Mouse (Mus musculus): ENCODE results near the gene Tnnt3. TPM values are rescaled to one million over a fixed set of nuclear protein-coding genes. Genes with fewer than 3 reads are reported as not detected.

Tnnt3 gene
- polyA plus RNA-seq, 1 experiment from 2014 or later = 16.0 TPM

DNA sequence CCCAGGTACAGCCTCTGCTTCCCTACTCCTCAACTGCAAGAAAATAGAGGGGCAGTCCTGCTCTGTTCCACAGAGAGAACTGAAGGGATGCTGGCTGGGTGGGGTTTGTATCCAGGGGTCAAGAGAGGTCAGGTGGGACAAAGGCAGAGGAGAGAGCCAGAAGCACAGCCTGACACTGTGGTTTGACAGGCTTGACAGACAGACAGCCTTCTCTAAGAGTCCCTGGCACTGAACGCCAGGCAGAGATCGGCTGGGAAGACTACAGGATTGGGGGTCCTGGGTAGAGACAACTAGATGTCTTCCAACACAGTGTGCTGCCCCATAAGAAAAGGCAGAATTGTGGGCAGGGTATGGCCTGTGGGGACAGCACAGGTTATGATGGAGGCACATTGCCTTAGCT is 20.1 kb upstream of the Tnnt3 start:
- H3K4me1 ChIP-seq (ENCODE audit: control insufficient read depth, insufficient read depth, low read length) = peaks cover 58% of the 10 kb centered on the region
- no peaks in the 10 kb centered on the region for H3K9me3 ChIP-seq (replicated peaks; ENCODE audit: control insufficient read depth, low read length)
- no peak overlapping the region for H3K4me2 ChIP-seq
- no peaks in the 10 kb centered on the region for H3K27me3 ChIP-seq (ENCODE audit: control insufficient read depth, insufficient read depth, low read length)
- no peak overlapping the region for H3K4me3 ChIP-seq (ENCODE audit: low read depth, low read length)
- peak overlapping the region; percentile 36; the same call in 1 of the 2 replicates for H3K27ac ChIP-seq (ENCODE audit: low read depth, low read length)
- ATAC-seq (replicated peaks; ENCODE audit: insufficient number of reproducible peaks, low FRiP score, low TSS enrichment) = no peak
- WGBS (ENCODE audit: insufficient replicate concordance) = 64% methylated on average over 2 of the region's 2 CpGs
- H3K36me3 ChIP-seq (ENCODE audit: control insufficient read depth, insufficient read depth, low read length) = no peaks in the 10 kb centered on the region
- H3K9ac ChIP-seq (ENCODE audit: low read depth, low read length) = no peak overlapping the region; the same call in 1 of the 2 replicates

DNA sequence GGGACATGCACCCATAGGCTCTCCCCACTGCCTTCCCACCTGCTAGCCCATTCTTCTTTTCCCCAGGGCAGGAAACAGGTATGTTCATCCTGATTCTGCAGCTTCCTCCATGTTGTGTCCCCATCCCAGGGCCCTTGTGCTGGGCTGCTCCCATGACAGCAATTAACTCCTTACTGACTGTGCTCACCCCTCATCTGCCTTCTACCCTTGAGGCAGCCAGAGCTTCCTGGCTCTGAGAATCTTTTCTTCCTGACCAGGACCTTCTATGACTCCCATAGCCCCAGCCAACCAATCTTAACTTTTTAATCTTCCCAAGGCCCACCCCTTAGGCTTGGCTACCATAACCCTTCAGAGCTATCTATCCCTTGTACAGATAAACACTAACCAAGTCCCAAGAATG is 19.3 kb upstream of the Tnnt3 start:
- H3K9ac ChIP-seq (ENCODE audit: low read depth, low read length) = no peak overlapping the region
- peak overlapping the region; percentile 37 for H3K27ac ChIP-seq (ENCODE audit: low read depth, low read length)
- H3K36me3 ChIP-seq (ENCODE audit: control insufficient read depth, insufficient read depth, low read length) = no peaks in the 10 kb centered on the region
- peaks cover 60% of the 10 kb centered on the region for H3K4me1 ChIP-seq (ENCODE audit: control insufficient read depth, insufficient read depth, low read length)
- H3K9me3 ChIP-seq (replicated peaks; ENCODE audit: control insufficient read depth, low read length) = no peaks in the 10 kb centered on the region
- no peak for ATAC-seq (replicated peaks; ENCODE audit: insufficient number of reproducible peaks, low FRiP score, low TSS enrichment)
- H3K4me2 ChIP-seq = no peak overlapping the region
- H3K27me3 ChIP-seq (ENCODE audit: control insufficient read depth, insufficient read depth, low read length) = no peaks in the 10 kb centered on the region
- no peak overlapping the region for H3K4me3 ChIP-seq (ENCODE audit: low read depth, low read length)

DNA sequence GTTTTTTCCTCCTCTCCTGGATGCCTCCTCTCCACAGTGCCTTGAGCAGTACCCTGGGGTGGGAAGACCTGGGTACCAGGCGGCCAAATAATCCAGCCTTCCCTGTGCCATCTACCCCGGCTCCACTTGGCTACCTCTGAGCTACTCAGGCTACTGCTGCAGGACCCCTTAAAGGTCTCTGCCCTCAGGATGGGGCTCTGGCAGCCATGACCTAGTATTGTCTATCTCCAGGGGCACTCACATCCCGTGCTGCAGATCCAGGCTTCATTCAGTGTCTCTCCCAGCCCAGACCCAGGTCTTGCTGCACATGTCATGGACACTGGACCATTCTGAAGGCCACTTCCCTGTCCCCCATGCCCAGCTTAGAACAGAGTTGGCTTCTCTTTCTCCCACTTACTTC is 18.8 kb upstream of the Tnnt3 start:
- H3K27ac ChIP-seq (ENCODE audit: low read depth, low read length) = peak overlapping the region; percentile 98
- peaks cover 59% of the 10 kb centered on the region for H3K4me1 ChIP-seq (ENCODE audit: control insufficient read depth, insufficient read depth, low read length)
- H3K9ac ChIP-seq (ENCODE audit: low read depth, low read length) = no peak overlapping the region
- H3K27me3 ChIP-seq (ENCODE audit: control insufficient read depth, insufficient read depth, low read length) = no peaks in the 10 kb centered on the region
- H3K4me2 ChIP-seq = no peak overlapping the region
- no peaks in the 10 kb centered on the region for H3K9me3 ChIP-seq (replicated peaks; ENCODE audit: control insufficient read depth, low read length)
- H3K36me3 ChIP-seq (ENCODE audit: control insufficient read depth, insufficient read depth, low read length) = no peaks in the 10 kb centered on the region
- H3K4me3 ChIP-seq (ENCODE audit: low read depth, low read length) = no peak overlapping the region
- 88% methylated on average over 3 of the region's 3 CpGs for WGBS (ENCODE audit: insufficient replicate concordance)
- ATAC-seq (replicated peaks; ENCODE audit: insufficient number of reproducible peaks, low FRiP score, low TSS enrichment) = no peak

- Histone ChIP-seq H3K27me3 (ENCODE audit: control insufficient read depth, insufficient read depth, low read length) (no peaks in the 10 kb centered on the region), H3K27ac (ENCODE audit: low read depth, low read length) (peak overlapping the region; percentile 98), H3K4me2 (no peak overlapping the region), H3K4me1 (ENCODE audit: control insufficient read depth, insufficient read depth, low read length) (peaks cover 54% of the 10 kb centered on the region), H3K36me3 (ENCODE audit: control insufficient read depth, insufficient read depth, low read length) (0 out of 2 replicates have a peak, but pooled peaks cover 3% of the 10 kb centered on the region), H3K9me3 (replicated peaks; ENCODE audit: control insufficient read depth, low read length) (no peaks in the 10 kb centered on the region), H3K4me3 (ENCODE audit: low read depth, low read length) (no peak overlapping the region), H3K9ac (ENCODE audit: low read depth, low read length) (peak overlapping the region; percentile 83; the same call in 1 of the 2 replicates)
- ATAC-seq (replicated peaks; ENCODE audit: insufficient number of reproducible peaks, low FRiP score, low TSS enrichment) = no peak
- 82% methylated on average over 3 of the region's 3 CpGs for WGBS (ENCODE audit: insufficient replicate concordance)
Measured at GRCm38 (mm10) chr7:142480661-142481060, 18.0 kb upstream of the Tnnt3 start.

- 11% methylated on average over 5 of the region's 5 CpGs for WGBS (ENCODE audit: insufficient replicate concordance)
- Histone ChIP-seq H3K9ac (ENCODE audit: low read depth, low read length) (peak overlapping the region; percentile 83), H3K27ac (ENCODE audit: low read depth, low read length) (peak overlapping the region; percentile 98), H3K4me2 (peak overlapping the region; percentile 55), H3K9me3 (replicated peaks; ENCODE audit: control insufficient read depth, low read length) (no peaks in the 10 kb centered on the region), H3K4me3 (ENCODE audit: low read depth, low read length) (peak overlapping the region; percentile 8; the same call in 1 of the 2 replicates), H3K4me1 (ENCODE audit: control insufficient read depth, insufficient read depth, low read length) (peaks cover 52% of the 10 kb centered on the region), H3K27me3 (ENCODE audit: control insufficient read depth, insufficient read depth, low read length) (no peaks in the 10 kb centered on the region), H3K36me3 (ENCODE audit: control insufficient read depth, insufficient read depth, low read length) (0 out of 2 replicates have a peak, but pooled peaks cover 3% of the 10 kb centered on the region)
- peak; percentile 4; the same call in 1 of the 2 replicates for ATAC-seq (replicated peaks; ENCODE audit: insufficient number of reproducible peaks, low FRiP score, low TSS enrichment)
Measured at GRCm38 (mm10) chr7:142481186-142481567, 17.5 kb upstream of the Tnnt3 start.

DNA sequence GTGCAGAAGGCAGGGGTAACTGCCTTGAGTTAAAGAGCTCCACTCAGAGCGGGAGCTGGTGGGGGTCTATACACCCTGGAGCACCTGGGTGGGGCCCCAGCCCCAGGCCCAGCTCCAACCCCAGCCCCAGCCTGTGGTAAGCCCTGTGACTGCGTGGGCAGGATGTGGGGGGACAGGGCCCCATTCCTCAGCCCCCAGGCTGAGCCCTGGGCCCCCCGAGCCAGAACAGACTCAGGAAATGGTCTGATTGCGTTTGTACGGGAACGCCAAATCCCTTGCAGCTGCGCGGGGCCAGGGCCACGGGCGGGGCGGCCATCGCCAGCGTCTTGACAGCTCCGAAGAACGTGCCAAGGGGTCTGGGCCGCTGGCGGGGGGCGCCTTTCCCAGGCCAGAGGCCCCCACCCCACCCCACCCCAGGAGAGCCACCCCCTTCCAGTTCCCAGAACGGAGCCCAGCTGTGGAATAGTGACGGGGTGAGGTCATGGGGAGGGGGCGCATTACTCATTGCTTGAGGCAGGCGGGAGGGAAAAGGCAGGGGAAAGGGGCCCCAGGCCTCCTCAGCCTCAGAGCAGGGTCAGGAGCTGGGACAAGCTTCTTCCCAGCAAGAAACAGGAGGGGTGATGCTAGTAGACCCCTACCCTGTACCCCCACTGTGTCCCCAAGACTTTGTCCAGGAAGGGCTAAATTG is 16.9 kb upstream of the Tnnt3 start:
- Histone ChIP-seq H3K9ac (ENCODE audit: low read depth, low read length) (peak overlapping the region; percentile 83), H3K36me3 (ENCODE audit: control insufficient read depth, insufficient read depth, low read length) (0 out of 2 replicates have a peak, but pooled peaks cover 3% of the 10 kb centered on the region), H3K27me3 (ENCODE audit: control insufficient read depth, insufficient read depth, low read length) (no peaks in the 10 kb centered on the region), H3K4me2 (peak overlapping the region; percentile 55), H3K9me3 (replicated peaks; ENCODE audit: control insufficient read depth, low read length) (no peaks in the 10 kb centered on the region), H3K4me3 (ENCODE audit: low read depth, low read length) (peak overlapping the region; percentile 8; the same call in 1 of the 2 replicates), H3K4me1 (ENCODE audit: control insufficient read depth, insufficient read depth, low read length) (peaks cover 55% of the 10 kb centered on the region), H3K27ac (ENCODE audit: low read depth, low read length) (peak overlapping the region; percentile 98)
- ATAC-seq (replicated peaks; ENCODE audit: insufficient number of reproducible peaks, low FRiP score, low TSS enrichment) = peak; percentile 66
- 2% methylated on average over 22 of the region's 22 CpGs for WGBS (ENCODE audit: insufficient replicate concordance)

GRCm38 (mm10) chr7:142482256-142482609 is 16.4 kb upstream of the Tnnt3 start:
- Histone ChIP-seq H3K9ac (ENCODE audit: low read depth, low read length) (peak overlapping the region; percentile 83), H3K27me3 (ENCODE audit: control insufficient read depth, insufficient read depth, low read length) (no peaks in the 10 kb centered on the region), H3K36me3 (ENCODE audit: control insufficient read depth, insufficient read depth, low read length) (0 out of 2 replicates have a peak, but pooled peaks cover 3% of the 10 kb centered on the region), H3K4me3 (ENCODE audit: low read depth, low read length) (no peak overlapping the region), H3K4me2 (peak overlapping the region; percentile 55), H3K27ac (ENCODE audit: low read depth, low read length) (peak overlapping the region; percentile 98), H3K4me1 (ENCODE audit: control insufficient read depth, insufficient read depth, low read length) (peaks cover 57% of the 10 kb centered on the region), H3K9me3 (replicated peaks; ENCODE audit: control insufficient read depth, low read length) (no peaks in the 10 kb centered on the region)
- 15% methylated on average over 6 of the region's 6 CpGs for WGBS (ENCODE audit: insufficient replicate concordance)
- no peak for ATAC-seq (replicated peaks; ENCODE audit: insufficient number of reproducible peaks, low FRiP score, low TSS enrichment)

DNA sequence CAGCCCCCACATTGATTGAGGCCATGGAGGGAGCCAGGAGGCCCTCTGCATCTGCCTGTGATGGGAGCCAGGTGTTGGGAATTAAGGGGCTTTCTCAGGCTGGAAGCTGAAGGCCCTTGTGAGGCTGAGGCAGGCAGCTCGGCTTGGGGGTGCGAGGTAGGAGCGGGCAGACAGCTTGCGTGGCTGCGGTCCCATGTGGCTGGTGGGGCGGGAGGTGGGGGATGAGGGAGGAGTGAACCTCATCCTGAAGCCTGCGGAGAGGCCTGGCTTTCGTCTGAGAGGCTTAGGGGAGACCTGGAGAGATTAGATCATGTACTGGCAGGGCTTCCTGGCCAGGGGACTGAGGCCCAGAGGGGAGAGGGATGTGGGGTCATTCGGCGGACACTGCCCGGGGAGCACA is 15.5 kb upstream of the Tnnt3 start:
- Histone ChIP-seq H3K9me3 (replicated peaks; ENCODE audit: control insufficient read depth, low read length) (no peaks in the 10 kb centered on the region), H3K4me2 (no peak overlapping the region), H3K36me3 (ENCODE audit: control insufficient read depth, insufficient read depth, low read length) (0 out of 2 replicates have a peak, but pooled peaks cover 3% of the 10 kb centered on the region), H3K27ac (ENCODE audit: low read depth, low read length) (peak overlapping the region; percentile 98), H3K4me1 (ENCODE audit: control insufficient read depth, insufficient read depth, low read length) (peaks cover 66% of the 10 kb centered on the region), H3K4me3 (ENCODE audit: low read depth, low read length) (no peak overlapping the region), H3K9ac (ENCODE audit: low read depth, low read length) (peak overlapping the region; percentile 83), H3K27me3 (ENCODE audit: control insufficient read depth, insufficient read depth, low read length) (no peaks in the 10 kb centered on the region)
- ATAC-seq (replicated peaks; ENCODE audit: insufficient number of reproducible peaks, low FRiP score, low TSS enrichment) = peak; percentile 20
- 10% methylated on average over 11 of the region's 11 CpGs for WGBS (ENCODE audit: insufficient replicate concordance)

DNA sequence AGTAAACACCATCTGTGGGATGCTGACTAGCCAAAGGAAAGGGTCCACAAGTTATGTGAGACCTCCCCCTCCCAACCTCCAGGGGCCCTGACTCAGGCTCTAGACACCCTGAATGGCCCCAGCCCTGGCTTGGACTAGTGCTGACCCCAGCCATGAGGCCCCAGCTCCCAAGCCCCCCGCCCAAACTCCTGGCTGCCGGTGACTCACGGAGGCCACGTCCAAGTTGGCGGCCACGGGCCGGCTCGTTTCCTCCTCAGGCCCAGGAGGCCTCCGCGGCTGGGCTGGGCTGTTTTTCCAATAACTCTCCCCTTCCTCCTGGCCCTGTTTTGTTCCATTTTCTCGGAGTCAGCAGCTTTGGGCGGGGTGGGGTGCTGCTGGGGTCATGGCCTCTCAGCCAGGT is 13.9 kb upstream of the Tnnt3 start:
- WGBS (ENCODE audit: insufficient replicate concordance) = 68% methylated on average over 12 of the region's 12 CpGs

More for the DNA sequence above, 13.9 kb upstream of the Tnnt3 start:
- Histone ChIP-seq H3K4me3 (ENCODE audit: low read depth, low read length) (no peak overlapping the region), H3K27me3 (ENCODE audit: control insufficient read depth, insufficient read depth, low read length) (no peaks in the 10 kb centered on the region), H3K9ac (ENCODE audit: low read depth, low read length) (no peak overlapping the region), H3K4me2 (no peak overlapping the region), H3K27ac (ENCODE audit: low read depth, low read length) (peak overlapping the region; percentile 98; the same call in 1 of the 2 replicates), H3K9me3 (replicated peaks; ENCODE audit: control insufficient read depth, low read length) (no peaks in the 10 kb centered on the region), H3K36me3 (ENCODE audit: control insufficient read depth, insufficient read depth, low read length) (0 out of 2 replicates have a peak, but pooled peaks cover 3% of the 10 kb centered on the region), H3K4me1 (ENCODE audit: control insufficient read depth, insufficient read depth, low read length) (peaks cover 63% of the 10 kb centered on the region)
- no peak for ATAC-seq (replicated peaks; ENCODE audit: insufficient number of reproducible peaks, low FRiP score, low TSS enrichment)

Measured in heart, embryonic 11.5 days (tissue).